Mouse (Mus musculus) liver (tissue): Measurements from ENCODE around the gene Uba3.

Experiments
- DNase-seq: peaks from one replicate; pipeline ENCODE4 v3.0.0-alpha.2; 2020; ENCODE audit warnings: mixed read lengths

The Uba3 gene

GRCm38 (mm10) chr6:97205439-97205885 is at the start of gene Uba3:
Gene Uba3, minus strand, starts transcription at chr6:97205647.
- DNase-seq: peak; percentile 100

GRCm38 (mm10) chr6:97252711-97253221 is 47.3 kb upstream of the Uba3 start, which contains the start of gene Lmod3:
Gene Lmod3, minus strand, starts transcription at chr6:97252759.
- DNase-seq: no peak

GRCm38 (mm10) chr6:97252086-97252485 is 46.6 kb upstream of the Uba3 start:
- no peak for DNase-seq

GRCm38 (mm10) chr6:97250966-97251365 is 45.5 kb upstream of the Uba3 start:
- peak; percentile 39 for DNase-seq

- no peak for DNase-seq
Observed at GRCm38 (mm10) chr6:97245200-97245599, 39.8 kb upstream of the Uba3 start.

GRCm38 (mm10) chr6:97242522-97242921 is 37.1 kb upstream of the Uba3 start:
- no peak for DNase-seq

GRCm38 (mm10) chr6:97240092-97240491 is 34.6 kb upstream of the Uba3 start:
- DNase-seq: no peak

GRCm38 (mm10) chr6:97239360-97239759 is 33.9 kb upstream of the Uba3 start:
- DNase-seq: no peak

GRCm38 (mm10) chr6:97236088-97236487 is 30.6 kb upstream of the Uba3 start:
- DNase-seq: no peak

GRCm38 (mm10) chr6:97234911-97235668 is 29.6 kb upstream of the Uba3 start:
- DNase-seq: no peak

- no peak for DNase-seq
Observed at GRCm38 (mm10) chr6:97227067-97227847, 21.8 kb upstream of the Uba3 start.

- no peak for DNase-seq
Observed at GRCm38 (mm10) chr6:97226083-97226491, 20.6 kb upstream of the Uba3 start.

GRCm38 (mm10) chr6:97224505-97224904 is 19.1 kb upstream of the Uba3 start:
- DNase-seq: no peak

GRCm38 (mm10) chr6:97223566-97223965 is 18.1 kb upstream of the Uba3 start:
- no peak for DNase-seq

GRCm38 (mm10) chr6:97222931-97223467 is 17.6 kb upstream of the Uba3 start:
- peak; percentile 35 for DNase-seq

- DNase-seq: no peak
Observed at GRCm38 (mm10) chr6:97222321-97222720, 16.9 kb upstream of the Uba3 start.

- no peak for DNase-seq
Observed at GRCm38 (mm10) chr6:97221205-97222025, 16.0 kb upstream of the Uba3 start.

GRCm38 (mm10) chr6:97220672-97221071 is 15.2 kb upstream of the Uba3 start:
- DNase-seq: no peak

- DNase-seq: no peak
Observed at GRCm38 (mm10) chr6:97216154-97216821, 10.8 kb upstream of the Uba3 start.

GRCm38 (mm10) chr6:97211981-97212380 is 6.5 kb upstream of the Uba3 start:
- DNase-seq: peak; percentile 40

GRCm38 (mm10) chr6:97210962-97211601 is 5.6 kb upstream of the Uba3 start:
- peak; percentile 72 for DNase-seq
